Mouse (Mus musculus) common myeloid progenitor, adult 5-6 weeks (primary cell): Measurements from ENCODE around the gene Mecom. TPM values are rescaled to one million over a fixed set of nuclear protein-coding genes. Genes with fewer than 3 reads are reported as not detected.

ENCODE experiments used
- ATAC-seq: replicated peaks from 2 replicates; pipeline ENCODE4 v1.8.0; 2016; ENCODE audit warnings: low read depth, mild to moderate bottlenecking, moderate TSS enrichment, inconsistent platforms; ENCODE audit not compliant: poor library complexity, severe bottlenecking
- total RNA-seq: library from RNA; stranded (forward); fragments of 200-1000, 187-1606 nt; gene quantifications from 2 replicates; pipeline ENCODE4 v1.2.3, GENCODE M21; 2017

Gene Mecom
- total RNA-seq, 1 experiment from 2014 or later: 10.8 TPM

DNA sequence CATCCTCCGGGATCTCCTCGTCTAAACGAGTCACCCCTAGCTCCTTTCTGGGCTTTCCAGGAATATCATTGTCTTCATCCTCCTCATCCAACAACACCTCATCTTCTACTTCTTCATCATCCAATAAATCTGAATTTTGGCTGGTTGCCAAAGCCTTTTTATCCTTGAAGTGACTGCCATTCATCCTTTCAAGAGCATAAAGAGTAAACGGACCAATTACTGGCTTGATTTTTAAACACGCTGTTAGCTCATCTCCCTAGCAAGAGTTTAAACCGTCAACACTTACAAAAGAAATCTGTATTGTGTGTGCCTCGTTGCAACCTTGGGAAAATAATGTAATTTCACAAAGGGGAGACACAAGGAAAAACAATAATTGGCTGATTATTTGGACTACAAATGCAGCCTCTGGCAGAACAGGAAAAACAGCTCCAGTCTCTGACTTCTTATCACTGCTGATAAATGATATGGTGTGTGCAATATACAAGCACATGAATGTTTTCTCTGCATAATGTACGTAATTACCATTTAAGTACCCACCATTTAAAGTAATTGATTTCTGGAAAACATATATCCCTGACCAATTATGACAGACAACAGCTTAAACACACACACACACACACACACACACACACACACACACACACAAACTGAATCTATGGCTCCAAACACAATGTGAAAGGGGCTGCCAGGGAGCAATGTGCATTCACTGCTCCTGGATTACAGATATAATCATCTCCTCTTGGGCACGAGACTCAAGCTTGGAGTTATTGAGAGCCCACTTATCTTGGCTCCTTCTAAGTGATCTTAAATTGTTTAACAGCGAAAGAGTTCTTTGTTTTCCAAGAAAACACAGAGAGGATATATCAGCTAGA, 590.2 kb downstream of the Mecom start:
- no peak for ATAC-seq

DNA sequence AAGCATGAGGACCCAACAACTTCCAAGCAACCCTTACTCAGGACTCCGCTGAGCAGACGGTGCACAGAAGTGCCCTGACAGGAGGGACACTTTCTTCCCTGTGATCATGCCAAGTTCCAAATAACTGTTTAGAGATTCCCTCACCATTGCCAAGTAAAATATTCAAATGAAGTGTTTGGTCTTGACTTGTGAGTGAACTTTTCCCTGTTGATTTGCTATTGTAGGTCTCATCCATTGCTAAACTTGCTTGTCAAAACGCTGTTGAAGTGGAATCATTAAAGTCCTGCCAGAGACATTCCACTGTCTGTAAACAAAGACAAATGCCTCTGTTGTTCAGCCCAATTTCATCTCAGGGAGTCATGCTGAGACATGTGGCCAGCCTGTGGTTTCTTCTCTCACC, 594.5 kb downstream of the Mecom start:
- no peak for ATAC-seq

- ATAC-seq: no peak
Measured at GRCm38 (mm10) chr3:29950853-29951252, 597.0 kb downstream of the Mecom start.

DNA sequence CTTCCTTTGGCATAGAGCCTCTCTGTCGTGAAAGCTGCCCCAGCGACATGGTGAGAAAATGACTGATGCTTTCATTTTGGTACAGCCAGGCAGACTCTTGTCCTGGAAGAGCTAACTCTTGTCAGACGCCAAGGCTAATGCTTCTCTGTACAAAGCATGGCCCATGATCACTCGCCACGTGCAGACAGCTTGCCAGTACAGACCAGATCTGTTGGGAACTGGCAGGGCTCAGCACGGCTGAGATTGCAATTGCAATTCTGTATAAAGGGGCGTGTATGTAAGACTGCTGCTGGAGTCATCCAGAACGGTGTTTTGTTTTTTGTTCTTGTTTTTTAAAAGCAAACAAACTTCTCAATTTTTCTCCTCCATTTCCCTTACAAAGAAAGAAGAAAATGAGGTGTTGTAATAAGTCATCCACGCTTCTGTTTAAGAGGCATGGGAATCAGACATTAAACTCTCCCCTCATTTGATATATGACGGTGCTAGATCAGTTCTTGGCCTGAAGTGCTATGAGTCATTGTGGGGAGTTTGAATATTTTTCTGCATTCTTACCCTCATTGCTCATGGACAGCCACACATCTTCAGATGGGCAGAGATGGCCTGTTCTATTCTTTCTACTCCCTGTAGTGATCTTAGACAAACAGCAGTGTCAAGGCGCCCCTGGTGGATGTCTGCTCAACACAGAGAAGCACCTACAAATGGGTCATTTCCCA, 644.1 kb downstream of the Mecom start:
- no peak for ATAC-seq

Other genes with a start within 250 kb of the Mecom start
- not detected in 2 replicates for gene Actrt3, start 51.9 kb upstream of the Mecom start, total RNA-seq
- 25.5 and 51.1 TPM in 2 replicates for gene Mynn, start 54.1 kb upstream of the Mecom start, total RNA-seq
- gene Lrriq4, start 96.5 kb upstream of the Mecom start, total RNA-seq: not detected in 2 replicates
- not detected in 2 replicates for gene Lrrc34, start 99.9 kb upstream of the Mecom start, total RNA-seq
- gene Lrrc31, start 151.8 kb upstream of the Mecom start, total RNA-seq: not detected in 2 replicates
- not detected in 2 replicates for gene Samd7, start 198.3 kb upstream of the Mecom start, total RNA-seq
- gene Sec62, start 244.9 kb upstream of the Mecom start, total RNA-seq: 88.0 and 105 TPM in 2 replicates